Mouse (Mus musculus) E14TG2a.4 (cell line): ENCODE results near the gene Hdc.

Experiments
- H3K27me3 ChIP-seq: 2 replicates; pipeline ENCODE4 v1.6.1; 2014; ENCODE audit warnings: low read length, control low read depth; ENCODE audit not compliant: insufficient read depth
- H3K36me3 ChIP-seq: 2 replicates; pipeline ENCODE4 v1.6.1; 2014; ENCODE audit warnings: low read length, control low read depth; ENCODE audit not compliant: insufficient read depth
- H3K4me1 ChIP-seq: replicated peaks from 2 replicates; pipeline ENCODE4 v1.6.1; 2014; ENCODE audit warnings: low read depth, low read length, control low read depth
- H3K4me3 ChIP-seq: replicated peaks from 2 replicates; pipeline ENCODE4 v1.5.1; 2014; ENCODE audit warnings: mild to moderate bottlenecking, low read length
- H3K9me3 ChIP-seq: 2 replicates; pipeline ENCODE4 v1.6.1; 2014; ENCODE audit warnings: low read length, control low read depth
- CTCF ChIP-seq: conservative IDR thresholded peaks from 2 replicates; pipeline ENCODE4 v1.5.1; 2014; ENCODE audit warnings: low read length
- NANOG ChIP-seq: IDR thresholded peaks from 2 replicates; pipeline ENCODE4 v1.6.1; 2014; ENCODE audit warnings: borderline replicate concordance, low read length, mixed read lengths
- POU5F1 ChIP-seq: IDR thresholded peaks from 2 replicates; pipeline ENCODE4 v1.6.1; 2014; ENCODE audit warnings: low read length, borderline replicate concordance

The Hdc gene

GRCm38 (mm10) chr2:126606688-126607062, 12.4 kb downstream of the Hdc start:
- TF ChIP-seq CTCF (no peak), NANOG (no peak), POU5F1 (no peak)
- Histone ChIP-seq H3K27me3 (peaks cover 20% of the 10 kb centered on the region), H3K4me3 (no peak overlapping the region), H3K4me1 (peaks cover 9% of the 10 kb centered on the region), H3K36me3 (no peaks in the 10 kb centered on the region), H3K9me3 (peaks cover 7% of the 10 kb centered on the region; the same call in 1 of the 2 replicates)

GRCm38 (mm10) chr2:126606061-126606687, 12.9 kb downstream of the Hdc start:
- H3K9me3 ChIP-seq: peaks cover 7% of the 10 kb centered on the region; the same call in 1 of the 2 replicates
- no peak overlapping the region for H3K4me3 ChIP-seq
- TF ChIP-seq CTCF (no peak), POU5F1 (no peak), NANOG (no peak)
- H3K4me1 ChIP-seq: peaks cover 9% of the 10 kb centered on the region
- H3K36me3 ChIP-seq: no peaks in the 10 kb centered on the region
- peaks cover 21% of the 10 kb centered on the region for H3K27me3 ChIP-seq

GRCm38 (mm10) chr2:126601918-126602600, 17.0 kb downstream of the Hdc start:
- TF ChIP-seq POU5F1 (no peak), CTCF (no peak), NANOG (no peak)
- Histone ChIP-seq H3K27me3 (peaks cover 35% of the 10 kb centered on the region), H3K4me1 (peaks cover 9% of the 10 kb centered on the region), H3K4me3 (no peak overlapping the region), H3K9me3 (no peaks in the 10 kb centered on the region), H3K36me3 (no peaks in the 10 kb centered on the region)

- H3K36me3 ChIP-seq: no peaks in the 10 kb centered on the region
- H3K27me3 ChIP-seq: peaks cover 26% of the 10 kb centered on the region
- peaks cover 14% of the 10 kb centered on the region for H3K4me1 ChIP-seq
- H3K4me3 ChIP-seq: no peak overlapping the region
- no peaks in the 10 kb centered on the region for H3K9me3 ChIP-seq
- no peak for TF ChIP-seq NANOG
- no peak for TF ChIP-seq CTCF
- no peak for TF ChIP-seq POU5F1
These were observed 18.6 kb downstream of the Hdc start for GRCm38 (mm10) chr2:126600533-126600932.

- H3K4me3 ChIP-seq: no peak overlapping the region
- TF ChIP-seq POU5F1 (no peak), NANOG (no peak), CTCF (no peak)
- peaks cover 31% of the 10 kb centered on the region for H3K27me3 ChIP-seq
- H3K4me1 ChIP-seq: peaks cover 27% of the 10 kb centered on the region
- no peaks in the 10 kb centered on the region for H3K9me3 ChIP-seq
- no peaks in the 10 kb centered on the region for H3K36me3 ChIP-seq
These were observed 20.1 kb downstream of the Hdc start for GRCm38 (mm10) chr2:126599005-126599404.

- peaks cover 31% of the 10 kb centered on the region for H3K27me3 ChIP-seq
- H3K9me3 ChIP-seq: no peaks in the 10 kb centered on the region
- no peak overlapping the region for H3K4me3 ChIP-seq
- no peak for TF ChIP-seq NANOG
- no peak for TF ChIP-seq POU5F1
- TF ChIP-seq CTCF: no peak
- no peaks in the 10 kb centered on the region for H3K36me3 ChIP-seq
- H3K4me1 ChIP-seq: peaks cover 28% of the 10 kb centered on the region
These were observed 20.7 kb downstream of the Hdc start for GRCm38 (mm10) chr2:126598359-126598758.

- peaks cover 28% of the 10 kb centered on the region for H3K4me1 ChIP-seq
- H3K36me3 ChIP-seq: no peaks in the 10 kb centered on the region
- no peaks in the 10 kb centered on the region for H3K9me3 ChIP-seq
- H3K27me3 ChIP-seq: peaks cover 27% of the 10 kb centered on the region
- H3K4me3 ChIP-seq: no peak overlapping the region
- TF ChIP-seq NANOG (no peak), CTCF (no peak), POU5F1 (no peak)
These were observed 21.5 kb downstream of the Hdc start for GRCm38 (mm10) chr2:126597279-126598241.

GRCm38 (mm10) chr2:126596347-126597072, 22.6 kb downstream of the Hdc start:
- TF ChIP-seq NANOG (no peak), CTCF (peak; percentile 31; the same call in 1 of the 2 replicates)
- Histone ChIP-seq H3K9me3 (no peaks in the 10 kb centered on the region), H3K4me3 (no peak overlapping the region), H3K4me1 (peaks cover 28% of the 10 kb centered on the region), H3K27me3 (peaks cover 23% of the 10 kb centered on the region), H3K36me3 (no peaks in the 10 kb centered on the region)
